Mouse (Mus musculus) retina, postnatal 1 day (tissue): ENCODE measurements around the gene Tox2.
A peak's percentile ranks its signal among the peaks of the same experiment; 100 is the strongest.

Experiments
- DNase-seq: peaks from one replicate; pipeline ENCODE4 v3.0.0-alpha.2; 2012

The Tox2 gene

GRCm38 (mm10) chr2:163205737-163206490, 3.0 kb downstream of the Tox2 start:
- peak; percentile 97 for DNase-seq

GRCm38 (mm10) chr2:163207315-163207714, 4.4 kb downstream of the Tox2 start:
- peak; percentile 63 for DNase-seq

- DNase-seq: no peak
Observed at GRCm38 (mm10) chr2:163209139-163209538, 6.2 kb downstream of the Tox2 start.

GRCm38 (mm10) chr2:163213085-163213484, 10.2 kb downstream of the Tox2 start:
- DNase-seq: no peak

- DNase-seq: no peak
Observed at GRCm38 (mm10) chr2:163218095-163218494, 15.2 kb downstream of the Tox2 start.

GRCm38 (mm10) chr2:163218571-163218970, 15.6 kb downstream of the Tox2 start:
- peak; percentile 71 for DNase-seq

GRCm38 (mm10) chr2:163219447-163219846, 16.5 kb downstream of the Tox2 start:
- peak; percentile 61 for DNase-seq

GRCm38 (mm10) chr2:163220706-163221105, 17.8 kb downstream of the Tox2 start:
- no peak for DNase-seq

- no peak for DNase-seq
Observed at GRCm38 (mm10) chr2:163225302-163225701, 22.4 kb downstream of the Tox2 start.

- DNase-seq: no peak
Observed at GRCm38 (mm10) chr2:163229050-163229449, 26.1 kb downstream of the Tox2 start.

GRCm38 (mm10) chr2:163231781-163232534, 29.0 kb downstream of the Tox2 start:
- no peak for DNase-seq

GRCm38 (mm10) chr2:163233666-163234065, 30.7 kb downstream of the Tox2 start:
- DNase-seq: no peak

GRCm38 (mm10) chr2:163236057-163236456, 33.1 kb downstream of the Tox2 start:
- DNase-seq: peak; percentile 93

- peak; percentile 91 for DNase-seq
Observed at GRCm38 (mm10) chr2:163237999-163238529, 35.1 kb downstream of the Tox2 start.

- DNase-seq: no peak
Observed at GRCm38 (mm10) chr2:163239945-163240344, 37.0 kb downstream of the Tox2 start.

- no peak for DNase-seq
Observed at GRCm38 (mm10) chr2:163241867-163242266, 38.9 kb downstream of the Tox2 start.

- DNase-seq: no peak
Observed at GRCm38 (mm10) chr2:163243917-163244852, 41.3 kb downstream of the Tox2 start.

GRCm38 (mm10) chr2:163248912-163249311, 46.0 kb downstream of the Tox2 start:
- no peak for DNase-seq

- no peak for DNase-seq
Observed at GRCm38 (mm10) chr2:163252645-163253044, 49.7 kb downstream of the Tox2 start.

- DNase-seq: no peak
Observed at GRCm38 (mm10) chr2:163253248-163254099, 50.5 kb downstream of the Tox2 start.

GRCm38 (mm10) chr2:163254228-163254627, 51.3 kb downstream of the Tox2 start:
- DNase-seq: no peak

- no peak for DNase-seq
Observed at GRCm38 (mm10) chr2:163256765-163257164, 53.8 kb downstream of the Tox2 start.
